Mouse (Mus musculus) adrenal gland, postnatal 4 days (tissue): ENCODE measurements around the gene Pcnp. TPM values are rescaled to one million over a fixed set of nuclear protein-coding genes. Genes with fewer than 3 reads are reported as not detected.
A peak's percentile ranks its signal among the peaks of the same experiment; 100 is the strongest.
"Not testable (repeated sequence)": the region's sequence is repeated elsewhere in the genome, so short reads cannot be mapped to it uniquely, and the experiment has no call there.

ENCODE experiments used
- DNase-seq, 2 experiments: peaks; one replicate each; pipeline ENCODE4 v3.0.0; 2021 to 2022; ENCODE audit warnings: low spot score in 2 of 2, mixed read lengths in 2 of 2
- long read RNA-seq, 2 experiments: library from polyadenylated mRNA; stranded (forward); transcript quantifications; one replicate each; pipeline ENCODE4 v2.0.0; 2021
- total RNA-seq, 2 experiments: library from RNA; stranded (reverse); gene quantifications; 2 replicates each; pipeline ENCODE4 v1.2.3; 2021

The Pcnp gene
- total RNA-seq, result 100 to 1,000 TPM; 104 to 109 TPM
- long read RNA-seq, experiment 1, transcript Pcnp-206 (5 exons, 938 nt), result major isoform, 21 of 70 reads
- long read RNA-seq, experiment 1, transcript Pcnp-202 (5 exons, 2,295 nt), result minor isoform, 10 of 70 reads
- long read RNA-seq, experiment 1, transcript Pcnp-205 (5 exons, 2,200 nt), result minor isoform, 20 of 70 reads
- long read RNA-seq, experiment 1, partial matches to known transcripts, result 1 of 70 reads
- long read RNA-seq, experiment 1, other reads (novel, unspliced or antisense), result 18 of 70 reads
- long read RNA-seq, experiment 2, transcript Pcnp-202 (5 exons, 2,295 nt), result major isoform, 54 of 167 reads
- long read RNA-seq, experiment 2, transcript Pcnp-206 (5 exons, 938 nt), result minor isoform, 37 of 167 reads
- long read RNA-seq, experiment 2, transcript Pcnp-205 (5 exons, 2,200 nt), result minor isoform, 36 of 167 reads
- long read RNA-seq, experiment 2, partial matches to known transcripts, result 1 of 167 reads
- long read RNA-seq, experiment 2, other reads (novel, unspliced or antisense), result 39 of 167 reads

GRCm38 (mm10) chr16:56029661-56030082 is at the start of gene Pcnp:
Gene Pcnp (minus strand): TSS chr16:56029739.
- DNase-seq, result peak; percentile 94

DNA sequence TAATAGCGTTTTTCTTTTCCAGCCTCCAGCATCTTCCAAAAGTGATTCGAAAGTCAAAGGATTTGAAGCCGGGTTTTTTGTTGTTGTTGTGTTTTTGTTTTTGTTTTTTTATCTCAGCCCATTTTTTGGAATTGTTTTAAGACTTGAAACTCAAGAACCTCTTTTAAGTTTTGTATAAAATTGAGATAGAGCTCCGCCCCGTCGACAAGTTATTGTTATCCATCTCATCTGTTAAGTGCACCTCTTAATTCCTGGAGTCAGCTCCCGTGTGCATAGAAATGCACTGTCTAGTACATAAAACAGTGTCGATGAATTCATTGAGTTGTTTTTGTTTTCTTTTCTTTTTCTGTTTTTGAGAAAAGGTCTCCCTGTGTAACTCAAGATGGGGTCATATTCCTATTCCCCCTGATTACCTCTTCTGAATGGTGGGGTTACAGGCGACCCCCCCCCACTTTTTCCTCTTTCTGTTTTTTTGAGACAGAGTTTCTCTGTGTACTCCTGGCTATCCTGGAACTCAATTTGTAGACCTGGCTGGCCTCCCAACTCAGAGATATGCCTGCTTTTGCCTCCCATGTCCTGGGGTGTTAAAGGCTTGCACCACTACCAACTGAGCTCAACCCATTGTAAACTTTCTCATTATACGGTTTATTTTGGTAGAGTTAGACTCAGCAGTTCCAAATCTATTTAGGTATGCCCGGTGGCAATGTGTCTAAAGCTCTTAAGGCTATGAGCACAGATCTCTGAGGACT is 46.8 kb upstream of the Pcnp start:
- DNase-seq, result no peak

GRCm38 (mm10) chr16:56075222-56076111 is 45.9 kb upstream of the Pcnp start:
- DNase-seq, result peak; percentile 53 to 75

DNA sequence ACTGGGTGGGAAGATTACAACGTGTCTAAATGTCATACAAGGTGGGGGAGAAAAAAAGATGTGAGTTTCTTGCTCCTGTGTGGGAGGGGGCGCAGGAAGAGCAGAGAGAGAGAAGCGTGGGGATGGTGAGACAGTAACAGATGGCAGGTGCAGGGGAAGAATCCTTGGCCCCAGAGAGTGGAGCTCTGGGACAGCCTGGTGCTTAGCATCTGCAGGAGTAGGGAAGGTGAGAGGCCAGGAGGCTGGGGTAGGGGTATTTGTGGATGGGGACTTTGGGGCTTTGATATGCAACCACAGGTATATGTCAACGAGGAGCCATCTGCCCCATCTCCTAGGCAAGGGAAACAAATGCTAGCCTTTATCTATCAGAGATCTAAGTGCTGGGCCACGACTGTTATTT is 45.0 kb upstream of the Pcnp start:
- no peak for DNase-seq

GRCm38 (mm10) chr16:56074122-56074521 is 44.6 kb upstream of the Pcnp start:
- no peak for DNase-seq

- not testable (repeated sequence) for DNase-seq
Measured at GRCm38 (mm10) chr16:56073150-56073549, 43.6 kb upstream of the Pcnp start.

DNA sequence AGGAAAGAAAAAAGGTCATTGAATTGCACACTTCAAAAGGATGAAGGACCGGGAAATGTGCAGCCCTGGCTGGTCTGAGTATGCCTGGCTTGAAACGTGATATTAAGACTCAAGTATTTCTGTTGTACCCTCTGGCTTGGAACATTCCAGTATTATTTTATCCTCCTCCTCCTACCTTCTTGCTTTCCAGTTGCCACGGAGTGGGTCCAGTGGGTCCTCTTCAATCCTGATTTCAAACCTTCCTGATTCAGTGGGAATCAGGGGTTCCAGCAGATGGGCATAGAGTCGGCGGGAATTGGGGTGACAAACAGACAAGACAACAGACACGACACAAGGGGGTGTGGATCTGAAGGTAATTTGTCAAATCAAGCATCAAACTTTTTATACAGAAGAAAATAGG is 43.0 kb upstream of the Pcnp start:
- no peak for DNase-seq

DNA sequence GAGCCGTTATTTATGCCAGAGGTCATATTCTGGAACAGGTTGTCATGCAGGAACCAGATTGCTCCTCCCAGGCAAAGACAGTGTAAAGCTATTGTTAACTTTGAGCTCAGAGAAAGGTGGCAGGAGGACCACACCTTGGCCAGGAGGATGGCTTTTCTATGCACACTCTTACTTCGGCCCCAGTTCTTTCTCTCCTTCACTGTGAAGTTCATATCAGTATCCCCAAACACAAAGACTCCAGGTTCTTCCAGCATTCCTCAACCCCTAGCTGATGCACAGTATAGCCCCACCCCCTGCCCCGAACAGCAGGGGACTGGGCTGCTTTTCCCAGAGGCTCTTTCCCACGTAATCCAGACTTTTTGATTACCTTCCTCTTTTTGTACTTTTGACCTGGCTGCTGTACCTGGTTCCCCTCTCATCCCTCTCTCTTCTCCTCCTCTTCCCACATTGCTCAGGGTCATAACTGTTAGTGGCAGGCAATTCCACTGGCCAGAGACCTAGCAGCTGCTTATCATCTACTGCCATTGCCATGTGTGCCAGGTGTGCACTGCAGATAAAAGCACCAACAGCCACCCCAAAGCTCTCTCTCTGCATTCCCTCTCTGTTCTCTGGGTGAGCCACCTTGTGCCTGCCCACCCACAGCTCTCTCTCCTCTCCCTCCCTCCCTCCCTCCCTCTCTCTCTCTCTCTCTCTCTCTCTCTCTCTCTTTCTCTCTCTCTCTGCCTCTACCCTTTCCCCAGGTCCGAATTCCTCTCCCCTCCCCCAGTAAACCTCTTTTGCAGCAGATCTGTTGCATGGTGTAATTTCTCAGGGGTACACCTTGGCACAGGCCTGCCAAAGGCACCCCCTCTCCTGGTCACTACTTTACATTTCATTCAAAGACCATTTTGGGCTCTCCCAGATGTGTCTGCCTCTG is 42.0 kb upstream of the Pcnp start:
- no peak for DNase-seq

DNA sequence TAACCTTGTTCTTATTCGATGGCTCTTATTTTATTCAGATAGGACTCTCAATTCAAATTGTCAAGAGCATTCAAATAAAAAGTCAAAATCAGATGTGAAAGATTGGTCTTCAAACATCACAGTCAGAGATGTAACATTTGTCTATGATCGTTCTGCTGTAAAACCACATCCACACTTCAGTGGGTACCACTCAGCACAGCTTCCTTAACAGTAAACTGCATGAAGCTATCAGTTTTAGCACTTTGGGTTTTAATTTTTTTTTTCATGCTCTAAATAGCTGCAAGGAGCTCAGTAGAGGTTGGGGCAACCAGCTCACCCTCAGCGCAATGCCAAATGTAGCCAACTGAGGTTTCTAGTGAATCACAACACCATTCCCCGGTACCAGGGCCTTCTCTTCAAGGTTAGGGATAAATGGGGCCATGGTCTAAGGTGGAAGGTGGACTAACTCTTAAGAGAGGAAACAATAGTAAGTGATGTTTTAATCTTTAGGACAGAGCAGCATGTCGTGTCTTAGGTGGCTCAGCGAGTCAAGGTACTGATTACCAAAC is 39.1 kb upstream of the Pcnp start:
- DNase-seq, result no peak

DNA sequence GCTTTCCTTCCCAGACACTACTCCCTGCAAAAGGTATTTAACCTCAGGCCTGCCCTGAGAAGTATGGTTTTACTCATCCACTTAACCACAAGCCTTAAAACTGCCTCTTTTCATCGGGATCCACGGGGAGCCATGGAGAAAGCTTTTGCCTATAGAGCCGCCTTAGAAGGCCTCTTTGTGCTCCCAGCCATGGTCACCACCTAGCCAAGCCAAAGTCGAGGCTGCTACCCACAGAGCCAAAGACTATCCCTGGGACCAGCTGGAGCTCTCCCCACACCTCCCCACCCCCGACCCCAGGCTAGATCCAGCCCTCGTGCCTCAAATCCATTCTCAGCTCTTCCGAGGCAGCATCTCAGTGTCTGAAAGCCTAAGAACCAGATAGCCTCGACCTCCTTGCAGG is 36.6 kb upstream of the Pcnp start:
- no peak for DNase-seq

GRCm38 (mm10) chr16:56064334-56064990 is 34.9 kb upstream of the Pcnp start:
- peak in 1 of 2 experiments; percentile 25 for DNase-seq

DNA sequence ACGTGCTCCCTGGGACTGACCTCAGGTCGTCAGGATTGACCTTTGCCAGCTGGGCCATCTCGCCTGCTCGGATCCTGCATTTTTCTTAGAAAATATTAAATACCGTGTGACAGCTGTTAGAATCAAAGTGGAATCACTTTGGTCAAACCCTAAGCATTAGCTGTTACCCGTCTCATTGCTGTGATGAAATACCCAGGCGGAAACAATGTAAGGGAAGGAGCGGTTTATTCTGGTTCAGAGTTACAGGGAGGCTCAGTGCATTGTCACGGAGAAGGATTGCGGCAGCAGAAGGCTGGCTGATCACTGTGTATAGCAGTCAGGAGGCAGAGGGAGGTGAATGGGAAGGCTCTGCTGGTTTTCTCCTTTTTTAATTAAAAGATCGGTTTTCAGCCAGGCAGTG is 33.4 kb upstream of the Pcnp start:
- DNase-seq, result no peak

- no peak for DNase-seq
Measured at GRCm38 (mm10) chr16:56061995-56062594, 32.6 kb upstream of the Pcnp start.

DNA sequence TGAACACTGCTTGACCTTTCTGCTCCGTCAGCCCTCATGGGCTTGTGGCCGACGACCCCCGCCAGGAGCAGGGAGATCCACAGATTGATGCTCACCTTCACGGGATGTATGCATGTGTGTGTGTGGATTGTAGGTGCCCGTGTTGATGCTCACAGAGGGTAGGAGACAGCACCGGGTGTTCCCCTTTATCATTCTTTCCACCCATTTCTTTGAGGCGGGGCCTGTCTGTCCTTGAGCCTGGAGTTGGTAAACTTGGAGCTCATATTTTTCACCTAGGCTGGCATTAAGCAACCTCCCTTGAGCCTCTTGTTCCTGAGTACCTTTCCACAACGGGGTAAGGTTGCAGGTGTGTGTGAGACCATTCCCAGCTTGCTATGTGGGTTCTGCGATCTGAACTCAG is 28.6 kb upstream of the Pcnp start:
- DNase-seq, result no peak

- DNase-seq, result no peak
Measured at GRCm38 (mm10) chr16:56056944-56057590, 27.5 kb upstream of the Pcnp start.

DNA sequence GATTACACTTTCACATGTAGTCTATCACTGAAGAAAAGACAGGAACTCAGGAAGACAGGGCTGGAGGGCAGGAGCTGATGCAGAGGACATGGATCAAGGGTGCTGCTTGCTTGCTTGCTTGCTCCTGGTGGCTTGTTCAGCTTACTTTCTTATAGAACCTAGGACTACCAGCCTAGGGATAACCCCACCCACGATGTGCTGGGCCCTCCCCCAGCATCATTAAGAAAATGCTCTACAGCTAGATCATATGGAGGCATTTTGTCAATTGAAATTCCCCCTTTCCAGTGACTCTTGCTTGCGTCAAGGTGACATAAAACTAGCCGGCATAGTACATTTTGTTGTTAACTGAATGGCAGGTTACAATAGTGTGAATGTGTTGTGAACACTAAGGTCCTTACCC is 26.4 kb upstream of the Pcnp start:
- DNase-seq, result no peak

DNA sequence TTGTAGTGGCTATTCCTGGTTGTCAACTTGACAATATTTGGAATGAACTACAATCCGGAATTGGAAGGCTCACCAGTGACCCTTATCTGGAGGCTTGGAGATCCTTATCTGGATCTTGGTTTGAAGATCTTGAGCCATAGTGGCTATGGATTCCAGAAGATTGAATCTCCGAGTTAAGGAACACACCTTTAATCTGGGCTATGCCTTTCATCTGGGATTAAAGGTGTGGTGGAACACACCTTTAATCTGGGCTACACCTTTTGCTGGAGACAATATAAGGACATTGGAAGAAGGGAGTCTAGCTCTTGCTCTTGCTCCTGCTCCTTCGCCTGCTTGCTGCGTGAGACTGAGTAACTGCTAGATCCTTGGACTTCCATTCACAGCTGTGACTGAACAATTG is 18.5 kb upstream of the Pcnp start, which contains the start of gene Senp7:
TSS of gene Senp7 (plus strand) at position 301 of the 400 bp plus-strand sequence.
- not testable (repeated sequence) for DNase-seq

DNA sequence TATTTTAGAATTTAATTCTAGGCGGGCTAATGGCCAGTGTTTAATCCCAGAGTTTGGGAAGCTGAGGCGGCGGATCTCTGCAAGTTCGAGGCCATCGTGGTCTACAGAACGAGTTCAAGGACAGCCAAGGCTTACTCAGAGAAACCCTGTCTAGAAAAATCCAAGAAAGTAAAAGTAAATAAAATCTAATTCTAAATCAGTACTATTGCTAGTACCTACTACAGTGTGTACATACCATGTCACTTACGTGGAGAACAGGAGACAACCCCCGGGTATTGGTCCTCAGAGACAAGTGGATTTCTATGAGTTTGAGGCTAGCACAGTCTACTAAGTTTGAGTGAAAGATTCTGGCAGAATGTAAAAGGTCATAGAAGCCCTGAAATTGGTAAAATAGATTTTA is 8.6 kb upstream of the Pcnp start:
- DNase-seq, result no peak
